ENCODE assay signal across 8 mouse cellular contexts in genomic region chr9:41579107-41580014, GRCm38 (mm10).
DNase-seq lines count a peak whose midpoint lies in the region; ATAC-seq and TF ChIP-seq lines count a peak whose summit lies in the region.

No protein-coding gene starts in this region.

- intact Hi-C loops in left cerebral cortex, postnatal 4 days (cut with DNase I), result loop anchor here (2.0 to 5.0 kb wide), 3 partner anchors 102 to 203 kb away; no protein-coding TSS in a partner anchor

- peak overlapping the region; percentile 100 for H3K27ac ChIP-seq in embryonic facial prominence, embryonic 12.5 days
- no peak overlapping the region for H3K27ac ChIP-seq in kidney, adult 2 months (ENCODE audit: insufficient read depth, low read depth, low read length)
- H3K27ac ChIP-seq in midbrain, embryonic 14.5 days (replicated peaks; ENCODE audit: low read depth, low read length), result peak overlapping the region; percentile 100

- H3K9ac ChIP-seq in embryonic facial prominence, embryonic 12.5 days, result peak overlapping the region; percentile 95
- peak overlapping the region; percentile 100 for H3K9ac ChIP-seq in midbrain, embryonic 14.5 days (replicated peaks; ENCODE audit: low read length)

- H3K4me1 ChIP-seq in embryonic facial prominence, embryonic 12.5 days, result peaks cover 21% of the 10 kb centered on the region
- H3K4me1 ChIP-seq in kidney, adult 2 months (ENCODE audit: control insufficient read depth, insufficient read depth, low read length), result peaks cover 4% of the 10 kb centered on the region; the same call in 1 of the 2 replicates
- peaks cover 25% of the 10 kb centered on the region for H3K4me1 ChIP-seq in midbrain, embryonic 14.5 days (ENCODE audit: control insufficient read depth, insufficient read depth, low read length)

- no peaks in the 10 kb centered on the region for H3K27me3 ChIP-seq in embryonic facial prominence, embryonic 12.5 days
- H3K27me3 ChIP-seq in kidney, adult 2 months (replicated peaks; ENCODE audit: control insufficient read depth, insufficient read depth, low read length), result no peaks in the 10 kb centered on the region
- H3K27me3 ChIP-seq in midbrain, embryonic 14.5 days (ENCODE audit: control insufficient read depth, insufficient read depth, low read length), result no peaks in the 10 kb centered on the region

- TF ChIP-seq CTCF in kidney, adult 2 months (conservative IDR thresholded peaks at IDR 0.05; ENCODE audit: insufficient read depth, insufficient read length, low read depth, low read length), result peak; percentile 54; the same call in 1 of the 2 replicates

- no peaks in the 10 kb centered on the region for H3K36me3 ChIP-seq in embryonic facial prominence, embryonic 12.5 days
- no peaks in the 10 kb centered on the region for H3K36me3 ChIP-seq in kidney, adult 2 months (ENCODE audit: control insufficient read depth, insufficient read depth, low read length)
- no peaks in the 10 kb centered on the region for H3K36me3 ChIP-seq in midbrain, embryonic 14.5 days (ENCODE audit: control insufficient read depth, insufficient read depth, low read length)

- H3K4me2 ChIP-seq in embryonic facial prominence, embryonic 12.5 days (replicated peaks), result peak overlapping the region; percentile 55
- H3K4me2 ChIP-seq in midbrain, embryonic 14.5 days (ENCODE audit: low read length), result peak overlapping the region; percentile 81

- DNase-seq in adrenal gland, postnatal 14 days, result peak; percentile 75
- DNase-seq in heart, adult 8-10 months (ENCODE audit: low spot score), result peak; percentile 67
- DNase-seq in kidney, adult 2 months, result peak; percentile 80
- DNase-seq in left cerebral cortex, postnatal 4 days, result peak; percentile 66
- DNase-seq in midbrain, embryonic 14.5 days, result peak; percentile 89
- peak; percentile 83 for DNase-seq in telencephalon, adult 2 months (ENCODE audit: low read depth, low spot score)
- DNase-seq in urinary bladder, postnatal 25 days (ENCODE audit: low spot score), result no peak

- peak overlapping the region; percentile 76 for H3K4me3 ChIP-seq in embryonic facial prominence, embryonic 12.5 days
- H3K4me3 ChIP-seq in kidney, adult 2 months (ENCODE audit: insufficient read depth, low read depth, low read length), result peak overlapping the region; percentile 38; the same call in 1 of the 2 replicates
- peak overlapping the region; percentile 83 for H3K4me3 ChIP-seq in midbrain, embryonic 14.5 days (replicated peaks; ENCODE audit: low read depth, low read length)

- WGBS in embryonic facial prominence, embryonic 12.5 days, result 19% methylated on average over 13 of the region's 13 CpGs
- 30% methylated on average over 13 of the region's 13 CpGs for WGBS in kidney, adult 2 months
- WGBS in midbrain, embryonic 14.5 days, result 9% methylated on average over 13 of the region's 13 CpGs

- peak; percentile 74; the same call in 1 of the 2 replicates for ATAC-seq in embryonic facial prominence, embryonic 12.5 days (ENCODE audit: insufficient number of reproducible peaks, insufficient read depth, low FRiP score, low TSS enrichment)
- ATAC-seq in midbrain, embryonic 14.5 days (ENCODE audit: low FRiP score, low TSS enrichment), result peak; percentile 70

- no peaks in the 10 kb centered on the region for H3K9me3 ChIP-seq in embryonic facial prominence, embryonic 12.5 days
- H3K9me3 ChIP-seq in midbrain, embryonic 14.5 days (ENCODE audit: control insufficient read depth, low read length), result no peaks in the 10 kb centered on the region

- no peak for TF ChIP-seq POLR2A in kidney, adult 2 months (IDR thresholded peaks at IDR 0.05; ENCODE audit: low read depth, low read length)
